Mouse (Mus musculus) spleen, adult 18-20 months (tissue): ENCODE results near the gene Clk3.

ENCODE experiments used
- DNase-seq, 2 experiments: peaks; one replicate each; pipeline ENCODE4 v3.0.0; 2022; ENCODE audit warnings: mixed read lengths in 2 of 2

Gene Clk3

DNA sequence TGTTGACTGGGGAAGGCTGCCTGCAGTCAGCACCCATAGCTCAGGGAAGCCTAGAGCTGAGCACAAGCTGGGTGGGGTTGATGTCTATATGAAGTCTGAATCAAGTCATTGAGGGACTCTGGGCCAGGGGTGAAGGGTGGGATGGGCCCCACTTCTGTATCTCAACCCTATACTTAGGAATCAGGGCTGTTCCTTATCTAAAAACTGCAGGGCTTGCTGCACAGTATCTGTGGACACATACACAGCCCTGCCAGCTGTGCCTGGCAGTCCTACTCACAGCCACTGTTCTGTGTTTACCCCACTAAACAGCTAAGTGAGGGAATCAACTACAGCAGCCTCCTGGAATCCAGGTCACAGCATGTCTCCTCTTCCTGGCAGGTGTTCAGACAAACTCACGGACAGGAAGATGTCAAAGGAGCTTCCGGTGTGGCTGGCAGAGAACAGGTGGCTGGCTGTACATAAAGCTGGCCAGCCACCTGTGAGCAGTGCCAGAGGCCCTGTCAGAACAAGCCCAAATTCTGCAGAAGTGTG lies 3.9 kb upstream of the Clk3 start:
- no peak for DNase-seq

GRCm38 (mm10) chr9:57767231-57767630 lies 1.6 kb upstream of the Clk3 start:
- DNase-seq, result no peak

DNA sequence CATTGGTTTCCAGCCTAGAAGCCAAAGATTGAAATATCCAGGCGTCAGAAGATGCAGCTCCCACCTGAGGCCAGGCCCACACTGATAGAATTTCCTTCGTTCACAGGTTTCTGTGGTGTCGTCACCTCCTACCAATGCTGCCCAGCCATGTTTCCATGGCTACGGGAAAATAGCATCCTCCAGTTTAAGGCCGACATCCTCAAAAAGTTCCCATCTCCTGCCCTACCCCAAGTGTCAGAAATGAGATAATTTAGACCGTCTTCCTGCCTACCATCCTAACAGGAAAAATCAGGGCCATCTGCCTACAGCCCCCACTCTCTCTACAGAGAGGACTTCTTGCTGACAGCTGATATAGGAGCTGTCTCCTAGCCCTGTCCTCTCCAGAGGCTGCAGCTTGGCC lies 771 bp upstream of the Clk3 start:
- DNase-seq, result no peak

- peak; percentile 92 to 95 for DNase-seq
Measured at GRCm38 (mm10) chr9:57764974-57765363, 691 bp downstream of the Clk3 start.

GRCm38 (mm10) chr9:57764147-57764973 lies 1.3 kb downstream of the Clk3 start:
- DNase-seq, result peak; percentile 27 to 52

GRCm38 (mm10) chr9:57762563-57762991 lies 3.1 kb downstream of the Clk3 start:
- no peak for DNase-seq

- no peak for DNase-seq
Measured at GRCm38 (mm10) chr9:57761563-57762551, 3.8 kb downstream of the Clk3 start.

- no peak for DNase-seq
Measured at GRCm38 (mm10) chr9:57760416-57761146, 5.1 kb downstream of the Clk3 start.

DNA sequence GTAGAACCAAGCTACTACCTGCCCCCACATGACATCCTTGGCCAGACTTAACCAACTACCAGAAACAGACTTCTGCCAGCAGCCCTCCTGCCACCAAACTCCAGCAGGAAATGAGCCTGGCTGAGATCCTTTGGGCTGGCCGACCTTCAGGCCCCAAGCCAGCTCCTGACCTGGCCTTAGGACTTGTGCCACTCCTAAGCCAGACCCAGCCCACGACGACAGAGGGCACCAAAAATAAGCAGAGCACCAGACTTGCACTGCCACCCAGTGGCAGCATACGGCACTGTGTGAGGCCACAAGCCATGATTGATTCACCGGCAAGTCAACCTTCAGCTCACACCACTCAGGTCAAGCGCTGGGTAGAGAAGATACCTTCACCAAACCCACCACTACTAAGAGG lies 6.4 kb downstream of the Clk3 start:
- DNase-seq, result peak; percentile 47 to 72

GRCm38 (mm10) chr9:57758528-57758927 lies 7.1 kb downstream of the Clk3 start:
- DNase-seq, result no peak

GRCm38 (mm10) chr9:57757578-57757977 lies 8.1 kb downstream of the Clk3 start:
- no peak for DNase-seq

DNA sequence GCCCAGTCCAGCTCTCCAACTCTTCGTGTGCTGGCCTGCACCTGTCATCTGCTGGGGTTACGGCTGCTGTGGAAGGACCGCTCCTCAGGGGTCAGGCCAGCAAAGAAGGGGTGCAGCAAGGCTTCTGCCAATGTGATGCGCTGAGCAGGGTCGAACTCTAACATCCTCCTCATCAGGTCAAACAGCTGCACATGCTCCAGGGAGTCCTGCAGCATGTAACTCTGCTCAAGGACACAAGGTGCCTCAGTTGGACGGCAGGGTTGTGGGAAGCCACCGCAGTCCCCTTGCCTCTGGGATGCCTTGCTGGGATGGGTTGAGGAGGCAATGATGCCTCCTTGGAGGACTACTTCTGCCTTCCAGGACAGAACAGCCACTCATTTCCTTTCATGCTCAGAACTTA lies 14.8 kb downstream of the Clk3 start:
- DNase-seq, result no peak

- no peak for DNase-seq
Measured at GRCm38 (mm10) chr9:57748831-57749230, 16.8 kb downstream of the Clk3 start.

DNA sequence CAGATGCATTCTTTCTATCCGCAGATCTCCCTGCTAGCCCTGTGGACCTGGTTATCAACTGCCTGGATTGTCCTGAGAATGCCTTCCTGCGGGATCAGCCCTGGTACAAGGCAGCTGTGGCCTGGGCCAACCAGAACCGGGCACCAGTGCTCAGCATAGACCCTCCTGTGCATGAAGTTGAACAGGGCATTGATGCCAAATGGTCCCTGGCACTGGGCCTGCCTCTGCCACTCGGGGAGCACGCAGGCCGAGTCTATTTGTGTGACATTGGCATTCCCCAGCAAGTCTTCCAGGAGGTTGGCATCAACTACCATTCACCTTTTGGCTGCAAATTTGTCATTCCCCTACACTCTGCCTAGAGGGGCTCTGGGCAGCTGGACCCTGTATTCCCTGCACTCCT lies 17.5 kb downstream of the Clk3 start:
- no peak for DNase-seq

- DNase-seq, result no peak
Measured at GRCm38 (mm10) chr9:57747067-57747466, 18.6 kb downstream of the Clk3 start.

- peak in 1 of 2 experiments; percentile 53 for DNase-seq
Measured at GRCm38 (mm10) chr9:57744462-57745091, 21.1 kb downstream of the Clk3 start.

DNA sequence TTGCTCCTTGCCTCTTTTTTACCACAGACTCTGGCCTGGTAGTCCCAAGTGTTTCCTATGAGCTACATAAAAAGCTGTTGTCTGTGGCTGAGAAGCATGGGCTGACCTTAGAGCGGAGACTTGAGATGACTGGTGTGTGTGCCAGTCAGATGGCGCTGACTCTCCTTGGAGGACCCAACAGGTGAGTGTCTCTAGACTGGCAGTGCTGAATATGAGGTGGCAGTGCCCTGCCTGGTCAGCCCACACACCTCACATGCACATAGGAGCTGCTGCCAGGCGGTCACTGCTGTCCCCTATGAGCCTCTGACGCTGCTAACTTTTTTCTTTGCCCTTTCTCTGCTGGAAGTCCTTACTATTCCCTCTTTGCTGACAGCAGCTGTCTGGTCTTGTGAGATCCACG lies 25.8 kb downstream of the Clk3 start:
- DNase-seq, result no peak

DNA sequence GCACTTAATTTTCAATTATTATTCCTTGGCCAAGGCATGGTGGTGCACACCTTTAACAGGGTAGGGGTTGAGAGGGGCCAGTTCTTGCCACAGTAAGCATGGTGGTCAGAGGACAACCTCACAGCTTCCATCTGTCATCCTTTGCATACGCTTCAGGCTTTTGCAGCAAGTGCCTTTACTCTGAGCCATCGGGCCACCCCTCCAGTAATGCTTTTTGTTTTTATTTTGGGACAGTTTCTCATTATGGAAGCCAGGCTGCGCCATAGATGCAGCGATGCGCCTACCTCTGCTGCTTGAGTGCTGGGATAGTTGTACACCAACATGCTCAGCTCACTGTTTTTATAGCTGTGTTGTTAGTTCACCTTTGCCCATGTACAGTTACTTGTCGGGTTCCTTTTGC lies 32.1 kb downstream of the Clk3 start:
- no peak for DNase-seq

GRCm38 (mm10) chr9:57728312-57728711 lies 37.3 kb downstream of the Clk3 start:
- no peak for DNase-seq

- DNase-seq, result no peak
Measured at GRCm38 (mm10) chr9:57724701-57725100, 41.0 kb downstream of the Clk3 start.

GRCm38 (mm10) chr9:57723796-57724195 lies 41.9 kb downstream of the Clk3 start:
- DNase-seq, result no peak

DNA sequence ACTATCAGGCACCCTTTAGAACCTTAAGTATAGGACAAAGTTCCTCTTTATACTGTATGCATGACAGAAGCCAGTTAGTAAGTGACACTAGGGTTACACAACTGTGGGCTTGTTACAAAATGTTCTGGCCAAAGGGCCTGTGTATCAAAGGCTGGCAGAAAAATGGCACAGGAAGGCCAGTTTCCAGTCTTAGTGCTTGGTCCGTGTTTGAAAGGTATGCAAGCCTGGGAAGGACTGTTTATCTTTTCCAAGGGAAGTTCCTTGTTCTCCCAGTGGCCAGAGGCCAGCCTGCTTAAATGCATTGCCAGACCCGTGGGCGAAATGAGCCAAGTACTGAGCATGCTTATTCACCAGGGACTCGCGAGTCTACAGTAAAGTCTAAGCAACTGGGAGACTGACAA lies 42.3 kb downstream of the Clk3 start:
- no peak for DNase-seq
